Mouse (Mus musculus): ENCODE results near the gene Rnf121.

The Rnf121 gene

GRCm38 (mm10) chr7:102065046-102065891, at the start of gene Rnf121, which contains the start of the genes Xndc1 and Xntrpc:
Rnf121 (minus strand) TSS chr7:102065469.
Xndc1 (plus strand) TSS chr7:102065511.
Xntrpc (plus strand) TSS chr7:102065713.
- peak; percentile 92 for DNase-seq (ENCODE audit: low spot score)

GRCm38 (mm10) chr7:102113151-102113729, 48.0 kb upstream of the Rnf121 start:
- DNase-seq (ENCODE audit: low spot score), result no peak

GRCm38 (mm10) chr7:102109746-102110145, 44.5 kb upstream of the Rnf121 start:
- no peak for DNase-seq (ENCODE audit: low spot score)

- DNase-seq (ENCODE audit: low spot score), result no peak
Measured at GRCm38 (mm10) chr7:102109171-102109570, 43.9 kb upstream of the Rnf121 start, which contains the start of gene Art5. Art5 (minus strand) TSS chr7:102109489.

GRCm38 (mm10) chr7:102108206-102108605, 42.9 kb upstream of the Rnf121 start:
- DNase-seq (ENCODE audit: low spot score), result no peak

- DNase-seq (ENCODE audit: low spot score), result no peak
Measured at GRCm38 (mm10) chr7:102106700-102107141, 41.5 kb upstream of the Rnf121 start.

- DNase-seq (ENCODE audit: low spot score), result no peak
Measured at GRCm38 (mm10) chr7:102104126-102104525, 38.9 kb upstream of the Rnf121 start.

- DNase-seq (ENCODE audit: low spot score), result no peak
Measured at GRCm38 (mm10) chr7:102103555-102103954, 38.3 kb upstream of the Rnf121 start.

GRCm38 (mm10) chr7:102102696-102103095, 37.4 kb upstream of the Rnf121 start:
- no peak for DNase-seq (ENCODE audit: low spot score)

- no peak for DNase-seq (ENCODE audit: low spot score)
Measured at GRCm38 (mm10) chr7:102102241-102102640, 37.0 kb upstream of the Rnf121 start.

GRCm38 (mm10) chr7:102101487-102101886, 36.2 kb upstream of the Rnf121 start, which contains the start of gene Art1:
Art1 (plus strand) TSS chr7:102101743.
- DNase-seq (ENCODE audit: low spot score), result no peak

- no peak for DNase-seq (ENCODE audit: low spot score)
Measured at GRCm38 (mm10) chr7:102100868-102101267, 35.6 kb upstream of the Rnf121 start.

- peak; percentile 34 for DNase-seq (ENCODE audit: low spot score)
Measured at GRCm38 (mm10) chr7:102099760-102100661, 34.7 kb upstream of the Rnf121 start.

- no peak for DNase-seq (ENCODE audit: low spot score)
Measured at GRCm38 (mm10) chr7:102087336-102087735, 22.1 kb upstream of the Rnf121 start.

- DNase-seq (ENCODE audit: low spot score), result no peak
Measured at GRCm38 (mm10) chr7:102084041-102084696, 18.9 kb upstream of the Rnf121 start.

GRCm38 (mm10) chr7:102082816-102083215, 17.5 kb upstream of the Rnf121 start, which contains the start of gene Trpc2:
Trpc2 (plus strand) TSS chr7:102083116.
- no peak for DNase-seq (ENCODE audit: low spot score)

- DNase-seq (ENCODE audit: low spot score), result no peak
Measured at GRCm38 (mm10) chr7:102081784-102082183, 16.5 kb upstream of the Rnf121 start.

- no peak for DNase-seq (ENCODE audit: low spot score)
Measured at GRCm38 (mm10) chr7:102080311-102080710, 15.0 kb upstream of the Rnf121 start.

- peak; percentile 61 for DNase-seq (ENCODE audit: low spot score)
Measured at GRCm38 (mm10) chr7:102078517-102078916, 13.2 kb upstream of the Rnf121 start.

- DNase-seq (ENCODE audit: low spot score), result peak; percentile 34
Measured at GRCm38 (mm10) chr7:102076714-102077296, 11.5 kb upstream of the Rnf121 start.

- DNase-seq (ENCODE audit: low spot score), result no peak
Measured at GRCm38 (mm10) chr7:102066363-102066762, 1.1 kb upstream of the Rnf121 start.

Measured in MN1 (cell line).